8 mouse cellular contexts compared by ENCODE assay signal in genomic region chr7:25685926-25686470, GRCm38 (mm10). TPM values are rescaled to one million over a fixed set of nuclear protein-coding genes. Genes with fewer than 3 reads are reported as not detected.
DNase-seq lines count a peak whose midpoint lies in the region; ATAC-seq and TF ChIP-seq lines count a peak whose summit lies in the region.

No protein-coding gene starts in this region.

- no peak for DNase-seq in heart, adult 2 months
- no peak for DNase-seq in heart, adult 8-10 months (ENCODE audit: low spot score)
- DNase-seq in intestine, embryonic 14.5 days (ENCODE audit: low spot score) = no peak
- no peak for DNase-seq in cerebellum, postnatal 14 days
- DNase-seq in thymus, postnatal 25 days = no peak

- no peaks in the 10 kb centered on the region for H3K9me3 ChIP-seq in midbrain, embryonic 12.5 days
- H3K9me3 ChIP-seq in midbrain, embryonic 16.5 days (replicated peaks; ENCODE audit: control insufficient read depth, low read length, poor library complexity, severe bottlenecking) = no peaks in the 10 kb centered on the region
- no peaks in the 10 kb centered on the region for H3K9me3 ChIP-seq in intestine, embryonic 14.5 days (ENCODE audit: control insufficient read depth, low read length)
- H3K9me3 ChIP-seq in neural tube, embryonic 15.5 days (replicated peaks) = no peaks in the 10 kb centered on the region

- TF ChIP-seq EP300 in heart, adult 2 months (IDR thresholded peaks at IDR 0.05; ENCODE audit: insufficient read depth, low read depth, low read length) = no peak

- H3K4me1 ChIP-seq in heart, adult 2 months (ENCODE audit: control insufficient read depth, insufficient read depth, low read length) = peaks cover 2% of the 10 kb centered on the region; the same call in 1 of the 2 replicates
- peaks cover 45% of the 10 kb centered on the region for H3K4me1 ChIP-seq in midbrain, embryonic 12.5 days
- H3K4me1 ChIP-seq in midbrain, embryonic 16.5 days (ENCODE audit: control insufficient read depth, insufficient read depth, low read length) = peaks cover 35% of the 10 kb centered on the region
- H3K4me1 ChIP-seq in intestine, embryonic 14.5 days (replicated peaks; ENCODE audit: control insufficient read depth, insufficient read depth, low read length) = peaks cover 13% of the 10 kb centered on the region; the same call in 1 of the 2 replicates
- peaks cover 47% of the 10 kb centered on the region for H3K4me1 ChIP-seq in neural tube, embryonic 15.5 days

- no peak for TF ChIP-seq POLR2A in heart, adult 2 months (IDR thresholded peaks at IDR 0.05; ENCODE audit: insufficient read depth, low read depth, low read length)

- H3K79me2 ChIP-seq in heart, adult 2 months (replicated peaks; ENCODE audit: control insufficient read depth, insufficient read depth, low read length) = no peaks in the 10 kb centered on the region

- ATAC-seq in midbrain, embryonic 12.5 days (ENCODE audit: low FRiP score, low read depth) = no peak
- ATAC-seq in midbrain, embryonic 16.5 days = no peak
- ATAC-seq in intestine, embryonic 14.5 days (replicated peaks; ENCODE audit: low FRiP score, low TSS enrichment, low read depth) = no peak
- ATAC-seq in neural tube, embryonic 15.5 days (ENCODE audit: low FRiP score) = no peak

- H3K27me3 ChIP-seq in heart, adult 2 months (ENCODE audit: control insufficient read depth, insufficient read depth, low read length) = no peaks in the 10 kb centered on the region
- H3K27me3 ChIP-seq in midbrain, embryonic 12.5 days = peaks cover 64% of the 10 kb centered on the region
- peaks cover 54% of the 10 kb centered on the region for H3K27me3 ChIP-seq in midbrain, embryonic 16.5 days (ENCODE audit: control insufficient read depth, insufficient read depth, low read depth, low read length)
- H3K27me3 ChIP-seq in intestine, embryonic 14.5 days (replicated peaks; ENCODE audit: control insufficient read depth, insufficient read depth, low read length) = peaks cover 13% of the 10 kb centered on the region; the same call in 1 of the 2 replicates
- H3K27me3 ChIP-seq in neural tube, embryonic 15.5 days (replicated peaks) = peaks cover 61% of the 10 kb centered on the region

- peak overlapping the region; percentile 28; the same call in 1 of the 2 replicates for H3K9ac ChIP-seq in heart, adult 2 months (ENCODE audit: low read depth, low read length)
- H3K9ac ChIP-seq in midbrain, embryonic 12.5 days (replicated peaks) = no peak overlapping the region
- H3K9ac ChIP-seq in midbrain, embryonic 16.5 days (ENCODE audit: low read depth, low read length) = no peak overlapping the region
- no peak overlapping the region for H3K9ac ChIP-seq in intestine, embryonic 14.5 days (ENCODE audit: low read length)
- no peak overlapping the region for H3K9ac ChIP-seq in neural tube, embryonic 15.5 days (replicated peaks)

- H3K4me2 ChIP-seq in midbrain, embryonic 12.5 days (replicated peaks) = peak overlapping the region; percentile 72; the same call in 1 of the 2 replicates
- H3K4me2 ChIP-seq in midbrain, embryonic 16.5 days (ENCODE audit: low read length) = no peak overlapping the region
- H3K4me2 ChIP-seq in intestine, embryonic 14.5 days (ENCODE audit: low read length) = peak overlapping the region; percentile 90
- H3K4me2 ChIP-seq in neural tube, embryonic 15.5 days = peak overlapping the region; percentile 84

- intact Hi-C loops in heart, adult 2 months (cut with DNase I) = loop anchor here (2.0 to 5.0 kb wide), 3 partner anchors 35 to 121 kb away; partner anchors contain the start of gene Hnrnpul1

- peak overlapping the region; percentile 91 for H3K27ac ChIP-seq in heart, adult 2 months
- no peak overlapping the region for H3K27ac ChIP-seq in midbrain, embryonic 12.5 days (replicated peaks)
- H3K27ac ChIP-seq in midbrain, embryonic 16.5 days (ENCODE audit: low read length) = no peak overlapping the region
- H3K27ac ChIP-seq in intestine, embryonic 14.5 days (ENCODE audit: low read depth) = no peak overlapping the region
- H3K27ac ChIP-seq in neural tube, embryonic 15.5 days (replicated peaks) = no peak overlapping the region

- TF ChIP-seq CTCF in heart, adult 2 months (IDR thresholded peaks at IDR 0.05) = no peak

- H3K36me3 ChIP-seq in heart, adult 2 months (ENCODE audit: control insufficient read depth, insufficient read depth, low read length) = no peaks in the 10 kb centered on the region
- 0 out of 2 replicates have a peak, but pooled peaks cover 6% of the 10 kb centered on the region for H3K36me3 ChIP-seq in midbrain, embryonic 12.5 days
- no peaks in the 10 kb centered on the region for H3K36me3 ChIP-seq in midbrain, embryonic 16.5 days (ENCODE audit: control insufficient read depth, insufficient read depth, low read length)
- H3K36me3 ChIP-seq in intestine, embryonic 14.5 days (ENCODE audit: control insufficient read depth, insufficient read depth, low read length) = peaks cover 4% of the 10 kb centered on the region; the same call in 1 of the 2 replicates
- H3K36me3 ChIP-seq in neural tube, embryonic 15.5 days = no peaks in the 10 kb centered on the region

- peak overlapping the region; percentile 64; the same call in 1 of the 2 replicates for H3K4me3 ChIP-seq in heart, adult 2 months
- peak overlapping the region; percentile 50; the same call in 1 of the 2 replicates for H3K4me3 ChIP-seq in midbrain, embryonic 12.5 days
- no peak overlapping the region for H3K4me3 ChIP-seq in midbrain, embryonic 16.5 days (ENCODE audit: low read depth, low read length)
- H3K4me3 ChIP-seq in intestine, embryonic 14.5 days (ENCODE audit: low read depth, low read length) = 0 out of 2 replicates have a peak overlapping the region, but pooled peaks have one; percentile 59
- no peak overlapping the region for H3K4me3 ChIP-seq in neural tube, embryonic 15.5 days (replicated peaks)

- 79% methylated on average over 21 of the region's 21 CpGs for WGBS in heart, adult 2 months
- WGBS in midbrain, embryonic 12.5 days = 72% methylated on average over 21 of the region's 21 CpGs
- 71% methylated on average over 21 of the region's 21 CpGs for WGBS in midbrain, embryonic 16.5 days
- 71% methylated on average over 21 of the region's 21 CpGs for WGBS in intestine, embryonic 14.5 days
- WGBS in neural tube, embryonic 15.5 days = 72% methylated on average over 21 of the region's 21 CpGs

RNA-seq across cellular contexts. Expression of gene Tgfb1, which starts 0.8 kb away (rescaled TPM):
- 10 to 100 TPM; 21.5 to 22.5 TPM for total RNA-seq in heart, adult 2 months (2021)
- polyA plus RNA-seq in heart, adult 2 months (2012; rRNA removed) = 16.3 and 24.7 TPM in 2 replicates
- total RNA-seq in heart, adult 8-10 months (2022) = 10 to 100 TPM; 17.5 to 24.9 (median 23.9) TPM
- polyA plus RNA-seq in midbrain, embryonic 12.5 days (2016; fragmentation: Nextera tagmentation; extraction: Ambion mirVana) = 1.3 and 1.6 TPM in 2 replicates
- 0.21 and 0.78 TPM in 2 replicates for polyA plus RNA-seq in midbrain, embryonic 16.5 days (2015; fragmentation: Nextera tagmentation; extraction: Ambion mirVana)
- polyA plus RNA-seq in intestine, embryonic 14.5 days (2014; fragmentation: Nextera tagmentation; extraction: Ambion mirVana) = 2.4 and 3.2 TPM in 2 replicates
- polyA plus RNA-seq in neural tube, embryonic 15.5 days (2015; fragmentation: Nextera tagmentation; extraction: Ambion mirVana) = 0.88 and 1.8 TPM in 2 replicates

RNA-seq across cellular contexts. Expression of gene B9d2, which starts 5.4 kb away (rescaled TPM):
- total RNA-seq in heart, adult 2 months (2021) = 10 to 100 TPM in 1 of 2 experiments, 1 to 10 TPM in 1; 7.9 to 10.2 TPM
- 31.5 and 32.2 TPM in 2 replicates for polyA plus RNA-seq in heart, adult 2 months (2012; rRNA removed)
- total RNA-seq in heart, adult 8-10 months (2022) = 10 to 100 TPM; 10.1 to 12.8 (median 11.9) TPM
- 29.0 and 33.9 TPM in 2 replicates for polyA plus RNA-seq in midbrain, embryonic 12.5 days (2016; fragmentation: Nextera tagmentation; extraction: Ambion mirVana)
- polyA plus RNA-seq in midbrain, embryonic 16.5 days (2015; fragmentation: Nextera tagmentation; extraction: Ambion mirVana) = 40.0 and 49.8 TPM in 2 replicates
- polyA plus RNA-seq in intestine, embryonic 14.5 days (2014; fragmentation: Nextera tagmentation; extraction: Ambion mirVana) = 27.2 and 32.0 TPM in 2 replicates
- polyA plus RNA-seq in neural tube, embryonic 15.5 days (2015; fragmentation: Nextera tagmentation; extraction: Ambion mirVana) = 42.9 and 46.9 TPM in 2 replicates

RNA-seq across cellular contexts. Expression of gene Tmem91, which starts 11.0 kb away (rescaled TPM):
- not detected for total RNA-seq in heart, adult 2 months (2021)
- 1.1 TPM in 1 of 2 replicates, not detected in the other for polyA plus RNA-seq in heart, adult 2 months (2012; rRNA removed)
- not detected for total RNA-seq in heart, adult 8-10 months (2022)
- polyA plus RNA-seq in midbrain, embryonic 12.5 days (2016; fragmentation: Nextera tagmentation; extraction: Ambion mirVana) = 3.1 and 3.9 TPM in 2 replicates
- 61.6 and 90.5 TPM in 2 replicates for polyA plus RNA-seq in midbrain, embryonic 16.5 days (2015; fragmentation: Nextera tagmentation; extraction: Ambion mirVana)
- 2.2 and 2.6 TPM in 2 replicates for polyA plus RNA-seq in intestine, embryonic 14.5 days (2014; fragmentation: Nextera tagmentation; extraction: Ambion mirVana)
- 73.9 and 97.4 TPM in 2 replicates for polyA plus RNA-seq in neural tube, embryonic 15.5 days (2015; fragmentation: Nextera tagmentation; extraction: Ambion mirVana)

RNA-seq across cellular contexts. Expression of gene Exosc5, which starts 27.0 kb away (rescaled TPM):
- 10 to 100 TPM; 16.6 to 20.5 TPM for total RNA-seq in heart, adult 2 months (2021)
- 21.0 and 23.5 TPM in 2 replicates for polyA plus RNA-seq in heart, adult 2 months (2012; rRNA removed)
- total RNA-seq in heart, adult 8-10 months (2022) = 10 to 100 TPM; 17.5 to 20.4 (median 19.3) TPM
- polyA plus RNA-seq in midbrain, embryonic 12.5 days (2016; fragmentation: Nextera tagmentation; extraction: Ambion mirVana) = 49.1 and 50.1 TPM in 2 replicates
- 35.2 and 35.4 TPM in 2 replicates for polyA plus RNA-seq in midbrain, embryonic 16.5 days (2015; fragmentation: Nextera tagmentation; extraction: Ambion mirVana)
- polyA plus RNA-seq in intestine, embryonic 14.5 days (2014; fragmentation: Nextera tagmentation; extraction: Ambion mirVana) = 93.8 and 98.4 TPM in 2 replicates
- polyA plus RNA-seq in neural tube, embryonic 15.5 days (2015; fragmentation: Nextera tagmentation; extraction: Ambion mirVana) = 36.8 and 55.4 TPM in 2 replicates

RNA-seq across cellular contexts. Expression of gene Bckdha, which starts 27.2 kb away (rescaled TPM):
- 100 to 1,000 TPM; 225 to 312 TPM for total RNA-seq in heart, adult 2 months (2021)
- 490 and 545 TPM in 2 replicates for polyA plus RNA-seq in heart, adult 2 months (2012; rRNA removed)
- 100 to 1,000 TPM; 302 to 362 (median 329) TPM for total RNA-seq in heart, adult 8-10 months (2022)
- 38.4 and 43.4 TPM in 2 replicates for polyA plus RNA-seq in midbrain, embryonic 12.5 days (2016; fragmentation: Nextera tagmentation; extraction: Ambion mirVana)
- polyA plus RNA-seq in midbrain, embryonic 16.5 days (2015; fragmentation: Nextera tagmentation; extraction: Ambion mirVana) = 38.2 and 41.4 TPM in 2 replicates
- 44.1 and 48.7 TPM in 2 replicates for polyA plus RNA-seq in intestine, embryonic 14.5 days (2014; fragmentation: Nextera tagmentation; extraction: Ambion mirVana)
- polyA plus RNA-seq in neural tube, embryonic 15.5 days (2015; fragmentation: Nextera tagmentation; extraction: Ambion mirVana) = 39.6 and 49.5 TPM in 2 replicates

Comparison
In these comparisons a context has a peak if more than half of its experiments do, and no peak if none do; other contexts are left out.
1. H3K4me3 ChIP-seq: peak in heart, adult 2 months (single experiment), midbrain, embryonic 12.5 days (single experiment) and intestine, embryonic 14.5 days (single experiment); none in midbrain, embryonic 16.5 days (single experiment) and neural tube, embryonic 15.5 days (single experiment).
2. RNA of gene Tmem91, which starts 11.0 kb away (polyA plus RNA-seq): 73.9 to 97.4 TPM in neural tube, embryonic 15.5 days and 61.6 to 90.5 TPM in midbrain, embryonic 16.5 days; 3.1 to 3.9 TPM in midbrain, embryonic 12.5 days, 2.2 to 2.6 TPM in intestine, embryonic 14.5 days and 1.1 TPM in heart, adult 2 months; every median in the first group is over 10 times any median in the second.